Mouse (Mus musculus): Measurements from ENCODE around the gene Gm21860. TPM values are rescaled to one million over a fixed set of nuclear protein-coding genes. Genes with fewer than 3 reads are reported as not detected.
"Not testable (repeated sequence)": the region's sequence is repeated elsewhere in the genome, so short reads cannot be mapped to it uniquely, and the experiment has no call there.

Gm21860 gene
- polyA plus RNA-seq, 1 experiment from 2014 or later = not detected

GRCm38 (mm10) chrY:90725701-90726451 is 28.7 kb downstream of the Gm21860 start:
- not testable (repeated sequence) for H3K4me2 ChIP-seq (ENCODE audit: low read length); H3K36me3 ChIP-seq (ENCODE audit: insufficient read depth, low read length); H3K27me3 ChIP-seq (ENCODE audit: insufficient read depth, low read length); H3K4me1 ChIP-seq (replicated peaks; ENCODE audit: insufficient read depth, low read length); H3K27ac ChIP-seq; H3K4me3 ChIP-seq (replicated peaks; ENCODE audit: low read depth, low read length); H3K9ac ChIP-seq (ENCODE audit: low read depth, low read length); ATAC-seq (replicated peaks; ENCODE audit: low FRiP score, low read depth); H3K9me3 ChIP-seq (replicated peaks; ENCODE audit: low read length)
- peak; percentile 58 for DNase-seq (ENCODE audit: low spot score)
- WGBS = 58% methylated on average over 6 of the region's 23 CpGs

GRCm38 (mm10) chrY:90725166-90725565 is 29.5 kb downstream of the Gm21860 start:
- H3K36me3 ChIP-seq (ENCODE audit: insufficient read depth, low read length); H3K9ac ChIP-seq (ENCODE audit: low read depth, low read length); H3K27me3 ChIP-seq (ENCODE audit: insufficient read depth, low read length); H3K4me2 ChIP-seq (ENCODE audit: low read length); H3K4me3 ChIP-seq (replicated peaks; ENCODE audit: low read depth, low read length); ATAC-seq (replicated peaks; ENCODE audit: low FRiP score, low read depth); H3K4me1 ChIP-seq (replicated peaks; ENCODE audit: insufficient read depth, low read length); DNase-seq (ENCODE audit: low spot score); H3K27ac ChIP-seq; H3K9me3 ChIP-seq (replicated peaks; ENCODE audit: low read length): not testable (repeated sequence)
- 83% methylated on average over 9 of the region's 10 CpGs for WGBS

- H3K27me3 ChIP-seq (ENCODE audit: insufficient read depth, low read length); H3K4me1 ChIP-seq (replicated peaks; ENCODE audit: insufficient read depth, low read length); ATAC-seq (replicated peaks; ENCODE audit: low FRiP score, low read depth); H3K36me3 ChIP-seq (ENCODE audit: insufficient read depth, low read length); H3K4me3 ChIP-seq (replicated peaks; ENCODE audit: low read depth, low read length); H3K9ac ChIP-seq (ENCODE audit: low read depth, low read length); H3K9me3 ChIP-seq (replicated peaks; ENCODE audit: low read length); DNase-seq (ENCODE audit: low spot score); H3K27ac ChIP-seq; H3K4me2 ChIP-seq (ENCODE audit: low read length): not testable (repeated sequence)
- 48% methylated on average over 8 of the region's 8 CpGs for WGBS
These were observed 30.5 kb downstream of the Gm21860 start for GRCm38 (mm10) chrY:90724014-90724709.

- H3K9ac ChIP-seq (ENCODE audit: low read depth, low read length); H3K9me3 ChIP-seq (replicated peaks; ENCODE audit: low read length); H3K36me3 ChIP-seq (ENCODE audit: insufficient read depth, low read length); H3K4me2 ChIP-seq (ENCODE audit: low read length); H3K27me3 ChIP-seq (ENCODE audit: insufficient read depth, low read length); H3K4me1 ChIP-seq (replicated peaks; ENCODE audit: insufficient read depth, low read length); DNase-seq (ENCODE audit: low spot score); H3K4me3 ChIP-seq (replicated peaks; ENCODE audit: low read depth, low read length); H3K27ac ChIP-seq: not testable (repeated sequence)
- 0 out of 2 replicates have a peak, but pooled peaks have one; percentile 46 for ATAC-seq (replicated peaks; ENCODE audit: low FRiP score, low read depth)
- WGBS = 62% methylated on average over 8 of the region's 9 CpGs
These were observed 31.2 kb downstream of the Gm21860 start for GRCm38 (mm10) chrY:90723336-90723987.

- not testable (repeated sequence) for ATAC-seq (replicated peaks; ENCODE audit: low FRiP score, low read depth); H3K9me3 ChIP-seq (replicated peaks; ENCODE audit: low read length); H3K4me1 ChIP-seq (replicated peaks; ENCODE audit: insufficient read depth, low read length); H3K4me3 ChIP-seq (replicated peaks; ENCODE audit: low read depth, low read length); H3K27me3 ChIP-seq (ENCODE audit: insufficient read depth, low read length); H3K36me3 ChIP-seq (ENCODE audit: insufficient read depth, low read length); H3K27ac ChIP-seq; DNase-seq (ENCODE audit: low spot score); H3K9ac ChIP-seq (ENCODE audit: low read depth, low read length); H3K4me2 ChIP-seq (ENCODE audit: low read length)
- WGBS = no CpG with 5 or more reads among the region's 5 CpGs
These were observed 34.1 kb downstream of the Gm21860 start for GRCm38 (mm10) chrY:90720505-90720904.

GRCm38 (mm10) chrY:90719403-90720232 is 35.0 kb downstream of the Gm21860 start:
- not testable (repeated sequence) for H3K4me1 ChIP-seq (replicated peaks; ENCODE audit: insufficient read depth, low read length); H3K27me3 ChIP-seq (ENCODE audit: insufficient read depth, low read length); H3K4me3 ChIP-seq (replicated peaks; ENCODE audit: low read depth, low read length); ATAC-seq (replicated peaks; ENCODE audit: low FRiP score, low read depth); DNase-seq (ENCODE audit: low spot score); H3K27ac ChIP-seq; H3K36me3 ChIP-seq (ENCODE audit: insufficient read depth, low read length); H3K4me2 ChIP-seq (ENCODE audit: low read length); H3K9ac ChIP-seq (ENCODE audit: low read depth, low read length); H3K9me3 ChIP-seq (replicated peaks; ENCODE audit: low read length)
- WGBS = 76% methylated on average over 6 of the region's 13 CpGs

- not testable (repeated sequence) for DNase-seq (ENCODE audit: low spot score); H3K36me3 ChIP-seq (ENCODE audit: insufficient read depth, low read length); H3K4me2 ChIP-seq (ENCODE audit: low read length); H3K4me1 ChIP-seq (replicated peaks; ENCODE audit: insufficient read depth, low read length); H3K27ac ChIP-seq; H3K9ac ChIP-seq (ENCODE audit: low read depth, low read length); H3K9me3 ChIP-seq (replicated peaks; ENCODE audit: low read length); H3K4me3 ChIP-seq (replicated peaks; ENCODE audit: low read depth, low read length); H3K27me3 ChIP-seq (ENCODE audit: insufficient read depth, low read length)
- peak; percentile 86 for ATAC-seq (replicated peaks; ENCODE audit: low FRiP score, low read depth)
- 68% methylated on average over 15 of the region's 22 CpGs for WGBS
These were observed 35.8 kb downstream of the Gm21860 start for GRCm38 (mm10) chrY:90718583-90719402.

GRCm38 (mm10) chrY:90718021-90718420 is 36.6 kb downstream of the Gm21860 start:
- not testable (repeated sequence) for H3K4me3 ChIP-seq (replicated peaks; ENCODE audit: low read depth, low read length); H3K27me3 ChIP-seq (ENCODE audit: insufficient read depth, low read length); H3K4me1 ChIP-seq (replicated peaks; ENCODE audit: insufficient read depth, low read length); H3K4me2 ChIP-seq (ENCODE audit: low read length); H3K27ac ChIP-seq; DNase-seq (ENCODE audit: low spot score); H3K9ac ChIP-seq (ENCODE audit: low read depth, low read length); H3K9me3 ChIP-seq (replicated peaks; ENCODE audit: low read length); ATAC-seq (replicated peaks; ENCODE audit: low FRiP score, low read depth); H3K36me3 ChIP-seq (ENCODE audit: insufficient read depth, low read length)
- WGBS = 91% methylated on average over 9 of the region's 9 CpGs
